Mouse (Mus musculus) megakaryocyte, embryonic 14.5 days (primary cell): ENCODE measurements around the gene Cnnm1.

Source experiments
- FLI1 ChIP-seq: IDR thresholded peaks from 2 replicates; pipeline ENCODE4 v1.6.1; 2012; ENCODE audit warnings: low read length, inconsistent platforms, mixed read lengths
- GATA1 ChIP-seq: IDR thresholded peaks from 3 replicates; pipeline ENCODE4 v1.6.1; 2012; ENCODE audit warnings: mixed read lengths, low read length, inconsistent platforms, borderline replicate concordance

DNA sequence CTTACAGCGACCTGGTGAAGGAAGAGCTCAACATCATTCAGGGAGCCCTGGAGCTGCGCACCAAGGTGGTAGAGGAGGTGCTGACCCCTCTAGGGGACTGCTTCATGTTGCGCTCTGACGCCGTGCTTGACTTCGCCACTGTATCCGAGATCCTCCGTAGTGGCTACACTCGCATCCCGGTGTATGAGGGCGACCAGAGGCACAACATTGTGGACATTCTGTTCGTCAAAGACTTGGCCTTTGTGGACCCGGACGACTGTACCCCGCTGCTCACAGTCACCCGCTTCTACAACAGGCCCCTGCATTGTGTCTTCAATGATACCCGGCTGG lies 1.4 kb downstream of the Cnnm1 start:
- TF ChIP-seq GATA1, result no peak
- TF ChIP-seq FLI1, result no peak
